Mouse (Mus musculus) 3T3-L1 (cell line): ENCODE data around the gene Ccne1.

Experiments used
- DNase-seq: peaks from one replicate; pipeline ENCODE4 v3.0.0-alpha.2; 2015; ENCODE audit warnings: low read depth, low spot score

The Ccne1 gene

DNA sequence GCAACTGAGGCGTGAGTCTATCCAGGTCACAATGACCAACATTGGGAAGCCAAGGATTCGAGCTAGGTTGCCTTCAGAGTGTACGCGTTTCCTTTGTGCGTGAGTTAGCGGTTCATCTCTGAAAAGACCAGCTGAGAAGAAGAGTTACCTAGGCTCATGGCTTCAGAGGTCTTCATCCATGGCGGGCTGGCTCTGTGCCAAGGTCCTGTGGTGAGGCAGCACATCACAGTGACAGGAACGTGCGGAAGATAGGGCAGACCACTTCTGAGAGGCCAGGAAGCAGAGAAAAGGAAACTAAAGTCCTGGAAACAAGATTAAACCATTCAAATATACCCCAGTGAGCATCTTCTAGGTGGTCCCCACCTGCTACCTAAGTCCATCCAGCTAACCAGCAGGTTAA lies 53.1 kb downstream of the Ccne1 start:
- DNase-seq, result no peak
